Mouse (Mus musculus) neural tube, embryonic 11.5 days (tissue): ENCODE measurements around the gene Cdiptos. TPM values are rescaled to one million over a fixed set of nuclear protein-coding genes. Genes with fewer than 3 reads are reported as not detected.

Experiments
- ATAC-seq: fragments of 200-750 bp; cut with Nextera tagmentation; 2 replicates; pipeline ENCODE4 v1.8.0; 2017; ENCODE audit warnings: moderate number of reproducible peaks, mild to moderate bottlenecking, moderate TSS enrichment, moderate library complexity; ENCODE audit not compliant: insufficient read depth, low FRiP score, low TSS enrichment
- DNase-seq: peaks from one replicate; pipeline ENCODE4 v3.0.0-alpha.2; 2015; ENCODE audit warnings: low spot score
- H3K27ac ChIP-seq: fragments of 300-500 bp; sonication (generic); 2 replicates; pipeline ENCODE4 v1.5.1; 2014; ENCODE audit warnings: low read depth, mild to moderate bottlenecking, low read length
- H3K27me3 ChIP-seq: fragments of 300-500 bp; sonication (generic); 2 replicates; pipeline ENCODE4 v1.6.1; 2014; ENCODE audit warnings: mild to moderate bottlenecking, low read length, mixed read lengths; ENCODE audit not compliant: control insufficient read depth, insufficient read depth
- H3K36me3 ChIP-seq: fragments of 300-500 bp; sonication (generic); 2 replicates; pipeline ENCODE4 v1.6.1; 2014; ENCODE audit warnings: mild to moderate bottlenecking, low read length, moderate library complexity, mixed read lengths; ENCODE audit not compliant: control insufficient read depth, insufficient read depth
- H3K4me1 ChIP-seq: fragments of 300-500 bp; sonication (generic); 2 replicates; pipeline ENCODE4 v1.6.1; 2014; ENCODE audit warnings: low read length, mixed read lengths; ENCODE audit not compliant: control insufficient read depth, insufficient read depth
- H3K4me2 ChIP-seq: fragments of 300-500 bp; sonication (generic); 2 replicates; pipeline ENCODE4 v1.6.1; 2014; ENCODE audit warnings: low read depth, mild to moderate bottlenecking, moderate library complexity
- H3K4me3 ChIP-seq: fragments of 300-500 bp; sonication (generic); 2 replicates; pipeline ENCODE4 v1.5.1; 2014; ENCODE audit warnings: low read depth, low read length
- H3K9ac ChIP-seq: fragments of 300-500 bp; sonication (generic); 2 replicates; pipeline ENCODE4 v1.6.1; 2014; ENCODE audit warnings: mild to moderate bottlenecking, low read length
- H3K9me3 ChIP-seq: fragments of 300-500 bp; sonication (generic); 2 replicates; pipeline ENCODE4 v1.6.1; 2016; ENCODE audit warnings: low read length; ENCODE audit not compliant: control insufficient read depth
- WGBS: fragments of 180-500 bp; shearing (Covaris S2); extraction: QIAGEN DNeasy Blood & Tissue Kit; methylation state at CpG from one replicate; pipeline ENCODE4 v1.1.7; 2014; 5-methylcytosine and 5-hydroxymethylcytosine counted together
- polyA plus RNA-seq: library from polyadenylated mRNA; unstranded; fragments of >200 nt; fragmentation: Nextera tagmentation; extraction: Ambion mirVana; gene quantifications from 2 replicates; pipeline ENCODE4 v1.2.1, GENCODE M21; 2014

Cdiptos gene
- polyA plus RNA-seq, 1 experiment from 2014 or later = 1.1 TPM

GRCm38 (mm10) chr7:126975493-126975892 is 405 bp downstream of the Cdiptos start:
- H3K27ac ChIP-seq = no peak overlapping the region
- H3K4me1 ChIP-seq = peaks cover 6% of the 10 kb centered on the region; the same call in 1 of the 2 replicates
- H3K27me3 ChIP-seq = no peaks in the 10 kb centered on the region
- WGBS = 17% methylated on average over 8 of the region's 8 CpGs
- H3K36me3 ChIP-seq = 0 out of 2 replicates have a peak, but pooled peaks cover 6% of the 10 kb centered on the region
- H3K9ac ChIP-seq = peak overlapping the region; percentile 96; the same call in 1 of the 2 replicates
- 0 out of 2 replicates have a peak, but pooled peaks have one; percentile 25 for ATAC-seq
- DNase-seq = no peak
- no peaks in the 10 kb centered on the region for H3K9me3 ChIP-seq
- H3K4me2 ChIP-seq = peak overlapping the region; percentile 89
- peak overlapping the region; percentile 94 for H3K4me3 ChIP-seq

GRCm38 (mm10) chr7:126967361-126967760 is 8.5 kb downstream of the Cdiptos start:
- Histone ChIP-seq H3K9me3 (no peaks in the 10 kb centered on the region), H3K36me3 (no peaks in the 10 kb centered on the region), H3K27me3 (peaks cover 6% of the 10 kb centered on the region; the same call in 1 of the 2 replicates), H3K4me1 (no peaks in the 10 kb centered on the region), H3K4me2 (no peak overlapping the region), H3K27ac (no peak overlapping the region), H3K4me3 (no peak overlapping the region), H3K9ac (no peak overlapping the region)
- DNase-seq (no peak), ATAC-seq (no peak)
- 71% methylated on average over 6 of the region's 6 CpGs for WGBS

- no peaks in the 10 kb centered on the region for H3K4me1 ChIP-seq
- no peak overlapping the region for H3K9ac ChIP-seq
- H3K27ac ChIP-seq = no peak overlapping the region
- peaks cover 8% of the 10 kb centered on the region; the same call in 1 of the 2 replicates for H3K27me3 ChIP-seq
- no peaks in the 10 kb centered on the region for H3K9me3 ChIP-seq
- DNase-seq = no peak
- H3K36me3 ChIP-seq = no peaks in the 10 kb centered on the region
- H3K4me3 ChIP-seq = no peak overlapping the region
- ATAC-seq = no peak
- no peak overlapping the region for H3K4me2 ChIP-seq
- WGBS = 71% methylated on average over 3 of the region's 3 CpGs
These were observed 10.3 kb downstream of the Cdiptos start for GRCm38 (mm10) chr7:126965568-126965967.

GRCm38 (mm10) chr7:126963548-126964286 is 12.2 kb downstream of the Cdiptos start:
- H3K27me3 ChIP-seq = peaks cover 8% of the 10 kb centered on the region; the same call in 1 of the 2 replicates
- 25% methylated on average over 19 of the region's 19 CpGs for WGBS
- H3K9me3 ChIP-seq = no peaks in the 10 kb centered on the region
- no peaks in the 10 kb centered on the region for H3K4me1 ChIP-seq
- no peak overlapping the region for H3K4me2 ChIP-seq
- no peak overlapping the region for H3K9ac ChIP-seq
- ATAC-seq (no peak), DNase-seq (peak; percentile 55)
- H3K4me3 ChIP-seq = no peak overlapping the region
- H3K27ac ChIP-seq = no peak overlapping the region
- H3K36me3 ChIP-seq = no peaks in the 10 kb centered on the region

GRCm38 (mm10) chr7:126961965-126962364 is 13.9 kb downstream of the Cdiptos start:
- no peak for ATAC-seq
- WGBS = 90% methylated on average over 4 of the region's 4 CpGs
- H3K9ac ChIP-seq = no peak overlapping the region

GRCm38 (mm10) chr7:126961095-126961494 is 14.8 kb downstream of the Cdiptos start:
- H3K27me3 ChIP-seq = peaks cover 8% of the 10 kb centered on the region; the same call in 1 of the 2 replicates
- no peak overlapping the region for H3K27ac ChIP-seq
- H3K4me2 ChIP-seq = no peak overlapping the region
- no peaks in the 10 kb centered on the region for H3K4me1 ChIP-seq
- H3K9me3 ChIP-seq = no peaks in the 10 kb centered on the region
- H3K36me3 ChIP-seq = no peaks in the 10 kb centered on the region
- H3K4me3 ChIP-seq = no peak overlapping the region
- no peak for ATAC-seq
- DNase-seq = no peak
- H3K9ac ChIP-seq = no peak overlapping the region
- 84% methylated on average over 5 of the region's 5 CpGs for WGBS

More at GRCm38 (mm10) chr7:126961965-126962364, 13.9 kb downstream of the Cdiptos start:
- Histone ChIP-seq H3K9me3 (no peaks in the 10 kb centered on the region), H3K27me3 (peaks cover 8% of the 10 kb centered on the region; the same call in 1 of the 2 replicates), H3K4me1 (no peaks in the 10 kb centered on the region), H3K4me2 (no peak overlapping the region), H3K36me3 (no peaks in the 10 kb centered on the region), H3K4me3 (no peak overlapping the region), H3K27ac (no peak overlapping the region)
- no peak for DNase-seq

GRCm38 (mm10) chr7:126959780-126960179 is 16.1 kb downstream of the Cdiptos start:
- Histone ChIP-seq H3K27me3 (peaks cover 8% of the 10 kb centered on the region; the same call in 1 of the 2 replicates), H3K4me3 (no peak overlapping the region), H3K36me3 (no peaks in the 10 kb centered on the region), H3K4me1 (no peaks in the 10 kb centered on the region), H3K27ac (no peak overlapping the region), H3K4me2 (no peak overlapping the region), H3K9me3 (no peaks in the 10 kb centered on the region), H3K9ac (no peak overlapping the region)
- 66% methylated on average over 9 of the region's 9 CpGs for WGBS
- no peak for DNase-seq
- no peak for ATAC-seq

- Histone ChIP-seq H3K27me3 (peaks cover 11% of the 10 kb centered on the region; the same call in 1 of the 2 replicates), H3K36me3 (no peaks in the 10 kb centered on the region), H3K9ac (no peak overlapping the region), H3K9me3 (no peaks in the 10 kb centered on the region), H3K4me3 (no peak overlapping the region), H3K4me2 (no peak overlapping the region), H3K4me1 (peaks cover 5% of the 10 kb centered on the region; the same call in 1 of the 2 replicates), H3K27ac (no peak overlapping the region)
- DNase-seq (no peak), ATAC-seq (no peak)
- 73% methylated on average over 3 of the region's 3 CpGs for WGBS
These were observed 20.8 kb downstream of the Cdiptos start for GRCm38 (mm10) chr7:126955125-126955524.

GRCm38 (mm10) chr7:126952646-126953045 is 23.3 kb downstream of the Cdiptos start:
- no peaks in the 10 kb centered on the region for H3K9me3 ChIP-seq
- peaks cover 11% of the 10 kb centered on the region for H3K4me1 ChIP-seq
- H3K9ac ChIP-seq = no peak overlapping the region
- DNase-seq = no peak
- H3K27me3 ChIP-seq = peaks cover 15% of the 10 kb centered on the region; the same call in 1 of the 2 replicates
- H3K27ac ChIP-seq = no peak overlapping the region
- peak overlapping the region; percentile 32 for H3K4me2 ChIP-seq
- 1% methylated on average over 6 of the region's 8 CpGs for WGBS
- H3K4me3 ChIP-seq = no peak overlapping the region
- no peaks in the 10 kb centered on the region for H3K36me3 ChIP-seq
- ATAC-seq = no peak
